Mouse (Mus musculus): Measurements from ENCODE around the gene Jak1.

Jak1 gene

DNA sequence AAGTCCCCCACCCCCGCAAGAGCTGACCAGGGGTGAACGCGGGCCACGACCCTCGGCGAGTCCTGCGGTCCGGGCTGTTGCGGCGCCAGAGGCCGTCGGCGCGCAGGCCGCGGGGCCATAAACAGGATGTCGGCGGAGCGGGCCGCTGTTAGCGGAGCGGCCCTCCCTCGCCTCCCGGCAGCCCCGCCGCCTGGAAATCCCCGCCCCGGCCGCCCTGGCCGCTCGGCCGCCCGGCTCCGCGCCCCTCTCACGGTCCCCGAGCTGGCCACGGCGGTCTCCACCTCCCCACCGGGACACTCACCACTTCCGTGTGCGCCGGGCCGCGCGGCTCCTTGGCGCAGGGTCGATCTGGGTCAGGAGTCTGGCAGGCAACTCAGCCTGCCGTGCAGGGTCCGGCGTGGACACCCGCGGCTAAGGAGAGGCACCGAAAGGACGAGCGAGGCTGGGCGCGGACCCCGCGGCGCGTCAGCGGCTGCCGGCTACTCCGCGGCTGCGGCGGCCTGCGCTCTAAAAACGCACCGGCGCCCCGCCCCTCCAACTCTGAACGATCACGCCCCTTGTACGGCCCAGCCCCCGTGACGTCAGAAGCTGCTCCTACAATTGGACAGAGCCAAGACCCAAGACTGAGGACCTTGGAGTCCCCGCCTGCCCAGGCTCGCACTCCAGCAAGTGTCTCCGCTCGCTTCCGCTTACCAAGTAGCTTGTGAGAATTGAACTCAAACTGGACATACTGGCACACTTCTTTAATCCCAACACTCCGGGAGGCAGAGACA lies at the start of gene Jak1:
Jak1 (minus strand) TSS at position 542 of the 773 bp plus-strand sequence.
- DNase-seq, result peak; percentile 99

DNA sequence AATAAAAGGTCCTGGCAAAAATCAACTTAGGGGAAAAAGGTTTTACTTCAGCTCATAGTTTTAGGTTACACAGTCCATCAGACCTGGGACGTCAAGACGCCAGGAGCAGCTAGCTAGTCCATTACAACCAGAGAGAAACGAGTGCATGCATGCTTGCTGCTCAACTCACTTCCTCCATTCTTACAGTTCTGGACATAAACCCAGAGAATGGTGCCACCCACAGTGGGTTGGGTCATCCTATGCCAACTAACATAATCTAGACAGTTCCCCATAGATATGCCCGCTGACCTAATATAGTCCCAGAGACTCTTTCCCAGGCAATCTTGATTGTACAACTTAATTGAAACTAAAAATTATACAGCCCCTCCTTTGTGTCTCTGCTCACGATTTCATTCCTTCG lies 47.0 kb upstream of the Jak1 start:
- no peak for DNase-seq

DNA sequence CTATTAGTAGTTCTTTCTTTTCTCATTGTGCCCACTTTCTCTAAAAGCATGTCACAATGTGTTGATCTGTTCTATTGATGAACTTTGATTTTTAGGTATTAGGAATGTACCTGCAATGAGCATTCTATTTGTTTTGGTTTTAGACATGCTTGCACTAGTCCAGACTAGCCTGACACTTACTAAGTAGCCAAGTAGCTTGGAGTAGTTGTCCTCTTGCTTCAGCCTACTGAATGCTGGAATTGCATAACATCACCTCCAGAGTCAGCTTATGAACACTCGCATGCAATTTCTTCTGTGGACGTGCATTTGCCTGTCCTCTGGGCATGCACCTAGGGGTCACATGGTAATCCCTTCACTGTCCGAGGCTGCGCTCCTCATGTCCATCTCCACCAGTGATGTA lies 43.1 kb upstream of the Jak1 start:
- DNase-seq, result no peak

DNA sequence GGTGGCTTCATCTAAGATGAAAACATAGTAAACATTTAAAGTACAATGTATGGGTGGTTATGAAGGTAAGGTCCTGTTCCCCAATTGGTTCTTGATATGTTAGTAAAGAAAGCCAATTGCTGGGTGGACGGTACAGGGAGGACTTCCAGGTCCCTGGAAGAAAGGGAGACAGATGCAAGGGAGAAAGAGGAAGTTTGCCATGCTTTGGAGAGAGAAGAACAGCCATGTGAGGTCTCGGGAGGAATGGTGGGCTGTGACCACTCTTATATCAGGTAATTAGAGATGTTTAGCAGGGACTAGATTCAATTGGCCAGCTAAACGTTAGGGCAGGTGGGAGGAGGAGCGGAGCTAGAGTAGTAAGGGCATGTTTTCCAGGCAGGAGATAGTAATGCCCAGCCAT lies 42.2 kb upstream of the Jak1 start:
- no peak for DNase-seq

DNA sequence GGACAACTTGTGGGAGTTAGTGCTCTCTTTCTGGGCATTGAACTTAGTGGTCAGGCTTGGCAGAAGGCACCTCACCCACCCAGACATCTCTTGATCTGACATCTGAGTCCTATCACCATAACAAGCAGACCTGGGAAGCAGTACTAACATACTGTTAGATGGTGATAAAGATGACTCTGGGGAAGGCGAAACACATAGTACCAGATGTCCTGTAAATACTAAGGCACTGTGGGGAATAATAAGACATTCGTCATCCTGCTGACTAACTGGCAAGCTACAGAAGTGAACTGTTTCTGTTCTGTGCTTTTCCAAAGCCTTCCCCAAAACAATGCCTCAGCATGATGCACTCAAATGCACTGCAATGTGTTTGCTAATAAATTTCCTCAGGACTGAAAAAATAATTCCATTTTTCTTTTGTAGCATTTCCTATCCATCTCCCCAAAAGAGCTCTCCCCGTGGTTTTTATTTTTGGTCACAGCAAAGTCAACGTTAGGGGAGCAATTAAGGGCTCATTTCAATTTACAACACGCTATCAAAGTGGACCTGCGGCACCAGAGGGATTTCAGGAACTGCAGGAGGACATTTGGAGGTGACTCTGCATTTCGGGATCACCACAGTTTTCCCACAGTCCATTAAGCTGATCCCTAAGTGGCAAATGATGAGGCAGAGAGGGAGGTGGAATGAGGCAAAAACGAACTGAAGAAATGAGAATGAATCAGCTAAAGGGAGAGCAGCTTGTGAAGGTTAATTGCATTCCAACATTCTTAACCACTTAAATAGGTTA lies 41.2 kb upstream of the Jak1 start:
- DNase-seq, result no peak

DNA sequence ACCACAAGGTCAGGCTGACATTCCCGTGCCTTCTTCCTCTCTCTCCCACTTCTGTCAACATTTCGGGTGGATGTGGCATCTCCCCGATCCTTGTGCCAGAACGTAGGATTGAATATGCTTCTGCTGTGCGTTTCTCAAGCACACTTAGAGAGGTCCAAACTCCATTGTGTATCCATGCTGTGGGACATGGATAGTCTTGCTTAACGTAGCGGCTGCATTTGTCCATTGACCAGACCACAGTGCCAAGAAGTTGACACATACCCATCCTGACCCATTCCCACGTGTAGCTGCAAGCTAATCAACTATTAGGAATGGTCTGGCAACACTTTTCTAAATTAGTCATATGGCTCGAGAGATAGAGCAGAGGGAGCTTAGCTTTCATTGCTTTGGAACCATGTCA lies 40.0 kb upstream of the Jak1 start:
- DNase-seq, result no peak

- DNase-seq, result no peak
Measured at GRCm38 (mm10) chr4:101304114-101304513, 39.0 kb upstream of the Jak1 start.

- DNase-seq, result no peak
Measured at GRCm38 (mm10) chr4:101300392-101300910, 35.4 kb upstream of the Jak1 start.

- DNase-seq, result no peak
Measured at GRCm38 (mm10) chr4:101298311-101298990, 33.4 kb upstream of the Jak1 start.

DNA sequence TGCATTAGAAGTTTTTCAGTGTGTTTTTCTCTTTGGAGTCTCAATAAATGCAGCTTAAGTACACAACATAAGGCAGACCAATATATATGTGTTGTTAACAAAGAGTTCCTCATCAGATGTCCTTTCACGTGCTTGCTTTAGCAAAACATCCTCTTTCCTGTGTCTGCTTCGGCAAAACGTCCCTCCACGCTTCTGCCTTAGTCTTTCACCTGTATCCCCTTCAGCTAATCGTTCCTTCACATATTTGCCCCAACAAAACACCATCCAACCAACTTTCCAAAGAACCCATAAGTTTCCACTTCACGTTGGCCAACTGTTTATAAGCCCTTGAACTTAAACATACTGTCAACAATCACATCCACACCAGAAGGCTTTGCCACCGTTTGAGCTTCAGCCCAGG lies 31.8 kb upstream of the Jak1 start:
- no peak for DNase-seq

DNA sequence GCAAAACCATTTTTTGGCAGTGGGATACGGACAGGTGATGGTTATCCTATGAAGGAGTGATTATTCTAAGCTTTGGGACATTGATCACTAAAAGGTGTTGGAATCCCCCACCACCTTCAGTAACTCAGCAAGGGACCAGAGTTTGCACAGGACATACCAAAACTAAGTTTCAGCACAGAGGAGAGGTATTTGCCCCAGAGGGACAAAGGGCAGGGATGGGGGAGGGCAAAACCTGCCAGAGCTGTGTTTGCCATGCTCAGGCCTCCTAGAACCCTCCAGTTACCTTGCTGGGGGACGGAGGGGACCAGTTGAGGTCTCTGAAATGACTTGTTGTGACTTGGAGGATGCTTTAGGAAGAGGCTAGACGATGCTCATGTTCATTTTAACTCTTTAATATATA lies 30.7 kb upstream of the Jak1 start:
- DNase-seq, result no peak

GRCm38 (mm10) chr4:101293661-101294060 lies 28.6 kb upstream of the Jak1 start:
- no peak for DNase-seq

DNA sequence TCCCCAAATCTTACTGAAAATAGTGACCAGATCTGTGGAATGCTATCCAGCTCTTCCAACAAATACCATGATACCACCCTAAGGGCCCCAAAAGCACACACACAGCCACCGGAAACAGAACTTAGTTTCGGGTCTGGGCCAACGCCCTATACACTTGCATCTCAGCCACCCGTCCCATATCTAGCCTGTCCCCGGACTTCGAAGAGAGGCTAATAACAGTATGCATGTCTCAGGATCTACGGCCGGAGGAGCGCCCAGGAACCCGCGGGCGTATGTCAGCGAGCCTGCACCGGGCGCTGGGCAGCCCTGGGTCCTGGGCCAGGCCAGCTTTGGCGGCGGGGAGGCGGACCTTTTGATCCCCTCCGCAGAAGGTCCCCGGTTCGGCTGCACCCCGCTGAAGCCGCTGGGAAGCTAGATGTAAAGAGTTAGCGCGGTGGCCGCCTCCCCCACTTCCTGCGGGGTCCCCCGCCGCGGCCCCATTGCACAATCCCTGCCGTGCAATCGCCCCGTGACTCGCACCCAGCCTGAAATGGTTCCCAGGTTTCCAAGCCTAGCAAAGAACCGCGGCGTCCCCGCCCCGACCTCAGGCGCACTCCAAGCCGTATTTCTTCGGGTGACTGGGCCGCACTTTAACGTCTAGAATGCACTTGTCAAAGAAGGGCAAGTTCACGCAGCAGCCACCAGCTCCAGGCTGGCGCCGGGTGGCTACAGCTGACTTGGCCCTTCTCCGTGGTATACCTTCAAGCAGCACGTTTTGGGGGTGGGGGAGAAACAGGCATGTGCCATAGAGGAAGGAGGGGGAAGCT lies 27.9 kb upstream of the Jak1 start:
- peak; percentile 62 for DNase-seq

- peak; percentile 93 for DNase-seq
Measured at GRCm38 (mm10) chr4:101292028-101292735, 27.1 kb upstream of the Jak1 start.

- no peak for DNase-seq
Measured at GRCm38 (mm10) chr4:101288292-101288691, 23.2 kb upstream of the Jak1 start.

GRCm38 (mm10) chr4:101286562-101286961 lies 21.5 kb upstream of the Jak1 start:
- DNase-seq, result no peak

DNA sequence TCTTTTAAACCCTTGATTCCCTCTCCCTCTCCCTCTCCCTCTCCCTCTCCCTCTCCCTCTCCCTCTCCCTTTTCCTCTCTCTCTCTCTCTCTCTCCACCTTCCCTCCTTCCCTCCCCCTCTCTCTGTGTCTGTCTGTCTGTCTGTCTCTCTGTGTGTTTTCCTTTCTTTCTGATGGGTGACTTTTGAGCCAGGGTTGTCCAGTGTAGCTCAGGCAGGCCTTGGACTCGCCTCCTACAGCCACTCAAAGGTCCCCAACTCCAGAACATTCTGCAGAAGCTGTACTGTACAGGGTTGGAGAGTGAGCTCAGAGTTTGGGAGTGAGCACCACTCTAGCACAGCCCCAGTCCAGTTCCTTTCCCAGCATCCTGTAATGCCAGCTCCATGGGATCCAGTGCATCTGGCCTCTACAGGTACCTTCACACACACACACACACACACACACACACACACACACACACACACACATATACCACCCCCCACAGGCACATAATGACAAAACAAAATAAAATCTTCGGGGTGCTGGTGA lies 20.9 kb upstream of the Jak1 start:
- no peak for DNase-seq

DNA sequence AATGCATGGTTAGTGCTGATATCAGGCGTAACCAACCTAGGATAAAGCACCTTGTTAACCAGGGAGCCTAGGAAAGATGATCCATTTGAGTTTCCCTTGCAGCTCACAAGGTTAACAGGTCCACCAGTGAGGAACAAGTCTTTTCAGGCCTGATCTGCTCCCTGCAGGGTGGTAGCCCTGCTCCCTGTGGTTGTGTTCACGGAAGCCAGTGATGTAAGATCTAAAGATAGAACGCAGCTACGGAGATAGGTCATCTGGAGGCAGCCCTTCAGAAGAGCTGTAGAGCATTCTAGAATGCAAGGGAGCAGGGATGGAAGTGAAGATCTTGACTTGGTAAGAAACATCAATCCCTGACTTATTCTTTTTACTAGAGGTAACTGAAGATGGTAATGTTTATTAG lies 18.9 kb upstream of the Jak1 start:
- DNase-seq, result no peak

DNA sequence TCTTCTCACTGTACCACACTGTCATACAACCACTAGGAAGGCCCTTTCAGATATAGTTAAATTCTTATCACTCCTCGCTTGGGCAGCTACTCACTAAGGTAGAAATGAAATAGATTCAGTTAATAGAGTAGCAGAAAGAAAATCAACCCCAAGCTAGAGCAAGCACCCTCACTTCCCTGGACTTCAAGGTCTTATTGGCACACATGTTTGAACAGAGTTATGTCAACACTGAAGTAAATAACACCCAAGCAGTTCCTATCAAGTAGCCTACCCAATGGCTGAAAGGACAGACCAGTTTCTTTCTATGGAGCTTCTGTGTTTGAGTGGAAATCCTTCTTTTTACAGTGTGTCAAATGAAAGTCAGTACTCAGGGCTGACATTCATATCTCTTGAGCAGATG lies 17.2 kb upstream of the Jak1 start:
- DNase-seq, result no peak

DNA sequence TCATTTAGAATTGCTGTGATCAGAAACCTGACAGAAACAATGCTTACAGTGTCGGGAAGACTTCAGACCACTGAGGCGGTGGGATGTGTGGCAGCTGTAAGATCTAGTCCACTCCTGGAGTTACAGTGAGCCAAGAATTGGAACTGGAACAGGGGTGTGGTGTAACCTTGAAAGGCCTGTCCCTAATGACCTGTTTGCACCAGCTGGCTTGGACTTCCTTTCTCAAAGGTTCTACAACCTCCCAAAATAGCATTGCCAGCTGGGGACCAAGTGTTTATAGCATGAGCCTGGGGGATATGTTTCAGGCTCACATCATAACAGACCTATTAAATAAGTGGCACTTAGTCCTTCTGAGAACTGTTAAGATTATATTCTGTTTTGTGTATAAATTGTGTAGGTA lies 15.0 kb upstream of the Jak1 start:
- peak; percentile 26 for DNase-seq

DNA sequence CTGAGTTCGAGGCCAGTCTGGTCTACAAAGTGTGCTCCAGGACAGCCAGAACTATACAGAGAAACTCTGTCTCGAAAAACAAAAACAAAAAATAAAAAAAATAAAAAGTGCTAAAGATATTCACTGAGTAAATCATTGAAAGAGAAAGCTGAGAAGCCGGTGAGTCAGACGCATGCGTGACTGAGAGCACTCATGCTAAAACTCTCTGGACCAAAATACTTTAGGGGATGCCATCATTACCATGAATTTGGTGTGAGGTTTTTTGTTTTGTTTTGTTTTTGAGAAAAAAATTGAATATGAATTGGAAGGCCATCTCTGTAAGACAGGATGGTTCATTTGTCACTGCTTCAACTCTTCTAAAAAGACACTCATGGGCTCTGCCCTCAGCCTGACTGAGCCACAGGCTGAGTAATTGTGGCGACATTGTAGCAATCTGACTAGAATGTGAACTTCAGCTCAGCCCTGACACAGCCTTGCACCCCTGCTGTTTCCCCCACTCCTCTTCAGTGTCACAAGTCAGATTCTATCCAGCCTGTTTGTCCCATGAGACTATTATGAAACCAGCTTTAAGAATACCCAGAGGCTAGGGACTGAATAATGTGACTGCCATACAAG lies 11.5 kb upstream of the Jak1 start:
- DNase-seq, result no peak
